9 mouse cellular contexts compared by ENCODE assay signal in genomic region chr11:90187441-90187840, GRCm38 (mm10). TPM values are rescaled to one million over a fixed set of nuclear protein-coding genes. Genes with fewer than 3 reads are reported as not detected.
DNase-seq lines count a peak whose midpoint lies in the region; ATAC-seq lines count a peak whose summit lies in the region.
"Had no signal": no experiment of that assay in that cellular context is flagged by ENCODE, and none has a peak within 500 bp of the region (broad histone marks: within the 10 kb centered on the region; RNA-seq: fewer than 3 reads in every experiment).

Gm45716 (plus strand) TSS chr11:90187683.

- H3K4me1 ChIP-seq in heart, embryonic 15.5 days (replicated peaks), result 0 out of 2 replicates have a peak, but pooled peaks cover 2% of the 10 kb centered on the region
- no peaks in the 10 kb centered on the region for H3K4me1 ChIP-seq in forebrain, embryonic 11.5 days (replicated peaks; ENCODE audit: control insufficient read depth, insufficient read depth, low read length)
- H3K4me1 ChIP-seq in hindbrain, embryonic 14.5 days (replicated peaks; ENCODE audit: control insufficient read depth, insufficient read depth, low read length), result no peaks in the 10 kb centered on the region
- no peaks in the 10 kb centered on the region for H3K4me1 ChIP-seq in neural tube, embryonic 12.5 days
- H3K4me1 ChIP-seq: kidney, embryonic 15.5 days had no signal

- H3K27me3 ChIP-seq in heart, embryonic 15.5 days, result no peaks in the 10 kb centered on the region
- no peaks in the 10 kb centered on the region for H3K27me3 ChIP-seq in forebrain, embryonic 11.5 days (ENCODE audit: control insufficient read depth, insufficient read depth, low read length)
- H3K27me3 ChIP-seq in hindbrain, embryonic 14.5 days (ENCODE audit: control insufficient read depth, insufficient read depth, low read length), result no peaks in the 10 kb centered on the region
- no peaks in the 10 kb centered on the region for H3K27me3 ChIP-seq in neural tube, embryonic 12.5 days (replicated peaks)
- H3K27me3 ChIP-seq: kidney, embryonic 15.5 days had no signal

- H3K4me3 ChIP-seq in heart, embryonic 15.5 days, result no peak within 1 kb of the TSS
- no peak within 1 kb of the TSS for H3K4me3 ChIP-seq in forebrain, embryonic 11.5 days (ENCODE audit: low read depth, low read length)
- H3K4me3 ChIP-seq in hindbrain, embryonic 14.5 days (replicated peaks; ENCODE audit: low read length), result no peak within 1 kb of the TSS
- no peak within 1 kb of the TSS for H3K4me3 ChIP-seq in neural tube, embryonic 12.5 days
- H3K4me3 ChIP-seq: kidney, embryonic 15.5 days had no signal

- no peaks in the 10 kb centered on the region for H3K9me3 ChIP-seq in heart, embryonic 15.5 days (replicated peaks)
- H3K9me3 ChIP-seq in forebrain, embryonic 11.5 days (ENCODE audit: control insufficient read depth, low read length), result no peaks in the 10 kb centered on the region
- H3K9me3 ChIP-seq in hindbrain, embryonic 14.5 days (ENCODE audit: control insufficient read depth, low read length), result no peaks in the 10 kb centered on the region
- H3K9me3 ChIP-seq in neural tube, embryonic 12.5 days, result no peaks in the 10 kb centered on the region
- H3K9me3 ChIP-seq: kidney, embryonic 15.5 days had no signal

- H3K27ac ChIP-seq in heart, embryonic 15.5 days, result no peak within 1 kb of the TSS
- H3K27ac ChIP-seq in forebrain, embryonic 11.5 days (ENCODE audit: low read depth, low read length), result no peak within 1 kb of the TSS
- no peak within 1 kb of the TSS for H3K27ac ChIP-seq in hindbrain, embryonic 14.5 days
- no peak within 1 kb of the TSS for H3K27ac ChIP-seq in neural tube, embryonic 12.5 days
- H3K27ac ChIP-seq: kidney, embryonic 15.5 days had no signal

- WGBS in heart, embryonic 15.5 days, result 85% methylated on average over 7 of the region's 7 CpGs
- 92% methylated on average over 7 of the region's 7 CpGs for WGBS in forebrain, embryonic 11.5 days
- WGBS in hindbrain, embryonic 14.5 days, result 89% methylated on average over 7 of the region's 7 CpGs
- 93% methylated on average over 7 of the region's 7 CpGs for WGBS in neural tube, embryonic 12.5 days

- DNase-seq in heart, adult 18-20 months, result no peak
- no peak for DNase-seq in forebrain, embryonic 11.5 days (ENCODE audit: low spot score)
- no peak for DNase-seq in hindbrain, embryonic 14.5 days (ENCODE audit: low spot score)
- DNase-seq in B cell, adult 2 months, result no peak
- no peak for DNase-seq in kidney, postnatal 10 days
- DNase-seq in urinary bladder, postnatal 36 days (ENCODE audit: low spot score in 2 of 2), result no peak

- H3K36me3 ChIP-seq in heart, embryonic 15.5 days, result no peaks in the 10 kb centered on the region
- no peaks in the 10 kb centered on the region for H3K36me3 ChIP-seq in forebrain, embryonic 11.5 days (ENCODE audit: control insufficient read depth, insufficient read depth, low read length)
- H3K36me3 ChIP-seq in hindbrain, embryonic 14.5 days (replicated peaks; ENCODE audit: control insufficient read depth, insufficient read depth), result no peaks in the 10 kb centered on the region
- no peaks in the 10 kb centered on the region for H3K36me3 ChIP-seq in neural tube, embryonic 12.5 days
- H3K36me3 ChIP-seq: kidney, embryonic 15.5 days had no signal

- no peak for ATAC-seq in heart, embryonic 15.5 days (replicated peaks; ENCODE audit: insufficient number of reproducible peaks, insufficient read depth, low FRiP score, low read depth)
- no peak for ATAC-seq in forebrain, embryonic 11.5 days (replicated peaks; ENCODE audit: low FRiP score)
- ATAC-seq in hindbrain, embryonic 14.5 days (ENCODE audit: low FRiP score), result no peak
- ATAC-seq in neural tube, embryonic 12.5 days (ENCODE audit: low FRiP score, low read depth), result no peak

- H3K4me2 ChIP-seq in heart, embryonic 15.5 days, result no peak within 1 kb of the TSS
- no peak within 1 kb of the TSS for H3K4me2 ChIP-seq in forebrain, embryonic 11.5 days (ENCODE audit: low read depth, low read length, severe bottlenecking)
- no peak within 1 kb of the TSS for H3K4me2 ChIP-seq in hindbrain, embryonic 14.5 days (replicated peaks)
- no peak within 1 kb of the TSS for H3K4me2 ChIP-seq in neural tube, embryonic 12.5 days (replicated peaks)
- H3K4me2 ChIP-seq: kidney, embryonic 15.5 days had no signal

- H3K9ac ChIP-seq in heart, embryonic 15.5 days, result no peak within 1 kb of the TSS
- H3K9ac ChIP-seq in forebrain, embryonic 11.5 days (ENCODE audit: low read length), result no peak within 1 kb of the TSS
- H3K9ac ChIP-seq in hindbrain, embryonic 14.5 days, result no peak within 1 kb of the TSS
- H3K9ac ChIP-seq in neural tube, embryonic 12.5 days, result no peak within 1 kb of the TSS
- H3K9ac ChIP-seq: kidney, embryonic 15.5 days had no signal

RNA-seq across cellular contexts. Expression of gene Gm45716, which starts in this region (rescaled TPM):
- 43.7 and 54.6 TPM in 2 replicates for polyA plus RNA-seq in heart, embryonic 15.5 days (2015; fragmentation: Nextera tagmentation; extraction: Ambion mirVana)
- 1 to 10 TPM; 5.8 to 9.5 TPM for total RNA-seq in heart, adult 18-20 months (2021)
- 18.0 and 19.3 TPM in 2 replicates for polyA plus RNA-seq in forebrain, embryonic 11.5 days (2014; fragmentation: Nextera tagmentation; extraction: Ambion mirVana)
- polyA plus RNA-seq in hindbrain, embryonic 14.5 days (2014; fragmentation: Nextera tagmentation; extraction: Ambion mirVana), result 20.4 and 25.6 TPM in 2 replicates
- polyA plus RNA-seq in neural tube, embryonic 12.5 days (2016; fragmentation: Nextera tagmentation; extraction: Ambion mirVana), result 21.5 and 25.3 TPM in 2 replicates
